Mouse (Mus musculus): Measurements from ENCODE around the gene Ube2q1. TPM values are rescaled to one million over a fixed set of nuclear protein-coding genes. Genes with fewer than 3 reads are reported as not detected.

Ube2q1 gene
- polyA plus RNA-seq, 1 experiment from 2014 or later = 16.7 TPM

GRCm38 (mm10) chr3:89820311-89821095, 47.1 kb downstream of the Ube2q1 start:
- no peak for DNase-seq (ENCODE audit: low spot score)

- no peak for DNase-seq (ENCODE audit: low spot score)
These were observed 47.7 kb downstream of the Ube2q1 start for GRCm38 (mm10) chr3:89821096-89821513.

- DNase-seq (ENCODE audit: low spot score) = no peak
These were observed 48.4 kb downstream of the Ube2q1 start for GRCm38 (mm10) chr3:89821548-89822480.

- peak; percentile 16 for DNase-seq (ENCODE audit: low spot score)
These were observed 50.2 kb downstream of the Ube2q1 start for GRCm38 (mm10) chr3:89823594-89823993.

GRCm38 (mm10) chr3:89826295-89826694, 52.9 kb downstream of the Ube2q1 start:
- no peak for DNase-seq (ENCODE audit: low spot score)

- DNase-seq (ENCODE audit: low spot score) = no peak
These were observed 57.6 kb downstream of the Ube2q1 start, which contains the start of gene She for GRCm38 (mm10) chr3:89830815-89831591. She (plus strand) TSS chr3:89831370.

Other genes starting within 250 kb of the Ube2q1 start
- gene Adar, start 58.6 kb upstream of the Ube2q1 start, polyA plus RNA-seq (2015; fragmentation: Nextera tagmentation; extraction: Ambion mirVana) = 18.4 and 22.1 TPM in 2 replicates
- gene Chrnb2, start 9.0 kb upstream of the Ube2q1 start, polyA plus RNA-seq (2015; fragmentation: Nextera tagmentation; extraction: Ambion mirVana) = 0.53 and 0.55 TPM in 2 replicates
- 1.0 and 1.1 TPM in 2 replicates for gene She, start 57.8 kb downstream of the Ube2q1 start, polyA plus RNA-seq (2015; fragmentation: Nextera tagmentation; extraction: Ambion mirVana)
- gene Il6ra, start 139.6 kb downstream of the Ube2q1 start, polyA plus RNA-seq (2015; fragmentation: Nextera tagmentation; extraction: Ambion mirVana) = 4.1 and 4.2 TPM in 2 replicates
- 7.9 and 8.7 TPM in 2 replicates for gene Atp8b2, start 189.9 kb downstream of the Ube2q1 start, polyA plus RNA-seq (2015; fragmentation: Nextera tagmentation; extraction: Ambion mirVana)
- gene Hax1, start 225.2 kb downstream of the Ube2q1 start, polyA plus RNA-seq (2015; fragmentation: Nextera tagmentation; extraction: Ambion mirVana) = 126 and 141 TPM in 2 replicates

Data from thymus, postnatal 0 days (tissue).